Mouse (Mus musculus) right cerebral cortex, postnatal 4 days (tissue): ENCODE measurements around the gene Esyt1.
"Not testable (repeated sequence)": the region's sequence is repeated elsewhere in the genome, so short reads cannot be mapped to it uniquely, and the experiment has no call there.

Experiments used
- DNase-seq: peaks from one replicate; pipeline ENCODE4 v3.0.0-alpha.2; 2022

Esyt1 gene

DNA sequence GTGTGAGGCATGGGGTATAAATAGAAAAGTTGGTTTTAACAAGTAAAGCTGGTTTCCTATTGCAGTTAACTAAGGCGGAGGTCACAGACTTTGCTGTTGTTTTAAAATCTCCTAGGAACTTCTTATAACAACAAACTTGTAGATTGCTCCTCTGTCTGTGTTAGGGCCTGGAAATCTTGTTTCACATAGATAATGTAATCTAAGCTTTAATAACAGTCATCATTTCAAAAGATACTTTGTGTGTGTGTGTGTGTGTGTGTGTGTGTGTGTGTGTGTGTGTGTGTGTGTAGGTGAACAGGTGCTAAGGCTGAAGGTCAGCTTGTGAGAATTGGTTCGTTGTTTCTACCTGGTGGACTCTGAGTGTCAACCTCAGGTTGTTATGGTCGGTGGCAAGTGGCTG is 21.7 kb downstream of the Esyt1 start:
- DNase-seq: no peak

DNA sequence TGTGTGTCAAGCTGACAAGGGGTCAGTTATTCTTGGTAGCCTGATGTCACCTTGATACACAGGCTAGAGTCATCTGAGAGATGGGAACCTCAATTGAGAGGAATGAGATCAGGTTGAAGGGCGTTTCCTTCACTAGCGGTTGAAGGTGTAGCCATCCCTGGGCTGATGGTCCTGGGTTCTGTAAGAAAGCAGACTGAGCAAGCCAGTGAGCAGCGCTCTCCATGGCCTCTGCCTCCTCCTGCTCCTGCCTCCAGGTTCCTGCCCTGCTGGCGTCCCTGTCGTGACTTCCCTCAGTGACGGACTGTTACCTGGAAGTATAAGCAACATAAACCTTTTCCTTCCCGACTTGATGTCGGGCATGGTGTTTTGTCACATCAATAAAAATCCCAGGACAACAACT is 22.1 kb downstream of the Esyt1 start:
- no peak for DNase-seq

DNA sequence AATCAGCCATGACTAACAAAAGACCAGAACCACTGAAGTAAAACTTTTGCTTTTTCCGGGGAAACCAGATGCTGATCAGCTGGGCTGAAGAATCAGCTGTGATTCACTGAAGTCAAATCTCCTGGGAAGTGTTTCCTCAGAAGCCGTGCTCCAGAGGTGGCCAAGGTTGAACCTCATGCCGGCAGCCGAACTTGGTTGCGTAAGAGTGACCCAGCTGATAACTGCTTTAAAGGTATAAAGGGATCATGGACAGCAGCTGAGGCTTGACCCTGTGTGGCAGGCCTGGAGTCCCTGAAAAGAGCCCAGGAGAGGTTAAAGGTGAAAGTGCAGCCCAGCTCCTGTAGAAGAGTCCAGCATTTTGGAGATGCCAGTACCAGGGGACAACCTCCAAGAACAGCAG is 23.3 kb downstream of the Esyt1 start:
- DNase-seq: no peak

DNA sequence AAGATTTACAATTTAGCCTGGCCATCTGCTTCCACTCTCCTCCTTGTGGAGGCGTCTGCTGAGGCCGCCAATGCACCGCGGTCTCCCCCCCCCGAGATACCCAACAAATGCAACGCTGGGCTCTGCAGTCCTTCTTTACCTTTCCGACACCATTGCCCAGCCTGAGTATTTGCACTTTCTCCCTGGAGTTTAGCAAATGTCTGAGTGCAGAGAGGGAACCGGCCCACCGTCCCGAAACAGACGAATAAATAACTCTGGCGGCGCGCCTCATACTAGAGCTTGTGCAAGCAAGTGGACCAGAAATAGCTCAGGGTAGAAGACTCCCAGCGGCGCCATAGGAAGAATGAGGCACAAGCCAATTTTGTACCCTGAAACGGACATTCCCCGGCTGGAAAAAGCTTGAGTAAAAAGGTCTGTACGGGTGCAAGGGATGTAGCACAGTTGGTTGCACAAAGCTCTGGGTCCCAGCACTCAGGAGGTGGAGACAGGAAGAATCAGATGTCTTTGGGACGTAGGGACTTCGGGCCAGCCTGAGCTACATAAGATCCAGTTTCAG is 26.5 kb downstream of the Esyt1 start:
- peak; percentile 65 for DNase-seq

DNA sequence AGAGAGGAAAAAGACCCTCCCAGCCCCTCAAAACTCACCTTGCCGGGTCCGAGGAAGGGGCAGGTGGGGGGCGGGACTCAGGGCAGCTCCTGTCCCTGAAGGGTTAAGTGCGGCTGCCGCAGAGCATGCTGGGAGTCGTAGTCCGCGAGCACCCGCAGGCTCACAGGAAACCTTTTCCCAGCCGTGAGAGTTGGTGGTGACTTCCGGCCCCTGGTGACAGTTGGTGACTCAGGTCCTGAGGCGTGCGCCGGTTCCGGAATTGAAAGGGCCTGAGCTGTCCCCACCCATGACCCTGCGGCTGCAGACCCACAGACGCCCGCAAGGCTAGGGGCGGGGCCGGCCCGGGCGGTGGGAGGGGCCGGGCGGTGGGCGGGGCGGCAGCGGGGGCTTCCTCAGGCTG is 27.1 kb downstream of the Esyt1 start, which contains the start of gene Myl6b:
Gene Myl6b (minus strand): TSS at position 96 of the 400 bp plus-strand sequence.
- DNase-seq: peak; percentile 90

DNA sequence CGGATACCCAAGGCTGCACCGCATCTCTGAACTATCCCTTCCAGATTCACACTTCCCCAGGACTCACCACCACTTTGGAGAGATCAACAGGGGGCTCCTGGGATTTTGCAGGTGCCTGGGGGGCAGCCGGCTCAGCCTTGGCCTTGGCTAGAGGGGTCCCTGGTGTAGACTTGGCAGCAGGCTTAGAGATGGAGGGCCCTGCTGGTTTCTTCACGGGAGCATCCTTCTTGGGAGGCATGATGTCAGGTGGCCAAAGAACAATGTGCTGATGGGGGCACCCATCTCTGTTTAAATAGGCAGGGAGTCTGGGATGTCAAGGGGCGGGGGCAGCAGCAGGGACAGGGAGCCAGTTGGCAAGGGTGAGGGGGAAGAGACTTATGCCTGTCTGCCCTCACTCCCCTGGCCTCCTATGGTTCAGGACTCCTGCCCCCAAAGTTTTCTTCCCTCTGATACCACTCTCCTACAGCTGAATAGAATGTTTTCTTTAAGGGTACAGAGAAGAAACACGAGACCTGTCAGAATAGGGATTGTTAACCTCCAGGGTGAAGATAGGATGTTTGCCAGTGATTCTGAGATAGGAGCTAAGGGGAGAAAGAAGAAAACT is 28.4 kb downstream of the Esyt1 start:
- DNase-seq: no peak

DNA sequence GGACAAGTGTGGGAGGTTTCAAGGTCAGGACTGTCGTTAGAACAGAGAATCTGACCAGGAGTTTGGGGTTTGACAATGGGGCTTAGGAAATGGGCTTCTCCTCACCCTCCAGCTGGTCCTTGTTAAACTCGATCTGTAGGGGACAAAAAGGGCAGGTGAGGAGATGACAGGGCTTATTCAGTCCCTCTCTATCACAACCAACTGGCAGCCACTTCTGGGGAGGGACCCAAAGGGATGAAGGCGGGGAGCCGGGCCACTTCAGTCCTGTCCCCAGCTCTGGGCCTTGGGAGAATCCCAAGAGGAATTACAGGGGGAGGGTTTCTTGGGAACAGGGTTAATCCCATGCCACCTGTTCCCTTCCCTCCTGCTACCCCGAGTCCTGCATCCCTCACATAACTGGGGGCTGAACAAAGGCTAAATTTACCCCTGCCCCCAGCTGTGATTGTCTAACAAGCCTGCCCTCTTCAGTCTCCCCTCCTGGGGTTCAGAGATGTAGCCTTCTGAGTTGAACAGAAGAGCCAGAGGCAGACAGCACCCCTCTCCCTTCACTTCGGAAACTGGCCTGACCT is 29.1 kb downstream of the Esyt1 start:
- DNase-seq: no peak

DNA sequence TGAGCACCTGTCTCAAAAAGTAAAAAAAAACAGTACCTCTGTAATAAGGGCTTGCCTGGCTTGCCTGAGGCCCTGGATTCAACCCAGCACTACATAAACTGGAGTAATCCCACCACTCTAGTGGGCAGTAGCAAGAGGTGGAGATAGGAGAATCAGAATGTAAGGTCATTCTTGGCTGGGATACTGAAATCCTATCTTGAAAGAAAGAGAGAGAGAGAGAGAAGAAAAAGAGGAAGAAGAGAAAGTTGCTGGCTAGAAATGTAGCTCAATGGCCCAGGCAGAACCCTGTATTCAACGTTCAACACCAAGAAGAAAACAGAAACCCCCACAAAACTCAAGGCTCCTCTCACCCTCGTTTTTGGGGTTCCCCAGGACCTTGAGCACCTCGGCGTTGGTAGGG is 29.8 kb downstream of the Esyt1 start:
- no peak for DNase-seq

DNA sequence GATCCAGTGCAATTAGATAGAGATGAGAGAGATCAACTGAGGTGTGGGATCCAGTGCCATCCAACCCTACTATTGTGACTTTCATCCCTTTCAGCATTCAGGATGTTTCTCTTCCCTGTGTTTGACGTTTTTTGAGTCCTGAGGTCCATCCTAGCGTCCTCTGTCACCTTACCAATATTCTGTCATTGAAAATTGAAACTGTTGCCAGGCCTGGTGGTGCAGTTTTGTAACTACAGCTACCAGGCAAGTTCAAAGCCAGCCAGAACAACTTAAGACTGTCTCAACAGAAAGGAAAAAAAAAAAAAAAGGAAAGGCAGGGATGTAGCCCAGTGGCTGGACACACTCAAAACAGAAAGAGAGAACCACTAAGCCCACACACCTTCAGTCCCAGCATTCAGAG is 30.4 kb downstream of the Esyt1 start:
- no peak for DNase-seq

DNA sequence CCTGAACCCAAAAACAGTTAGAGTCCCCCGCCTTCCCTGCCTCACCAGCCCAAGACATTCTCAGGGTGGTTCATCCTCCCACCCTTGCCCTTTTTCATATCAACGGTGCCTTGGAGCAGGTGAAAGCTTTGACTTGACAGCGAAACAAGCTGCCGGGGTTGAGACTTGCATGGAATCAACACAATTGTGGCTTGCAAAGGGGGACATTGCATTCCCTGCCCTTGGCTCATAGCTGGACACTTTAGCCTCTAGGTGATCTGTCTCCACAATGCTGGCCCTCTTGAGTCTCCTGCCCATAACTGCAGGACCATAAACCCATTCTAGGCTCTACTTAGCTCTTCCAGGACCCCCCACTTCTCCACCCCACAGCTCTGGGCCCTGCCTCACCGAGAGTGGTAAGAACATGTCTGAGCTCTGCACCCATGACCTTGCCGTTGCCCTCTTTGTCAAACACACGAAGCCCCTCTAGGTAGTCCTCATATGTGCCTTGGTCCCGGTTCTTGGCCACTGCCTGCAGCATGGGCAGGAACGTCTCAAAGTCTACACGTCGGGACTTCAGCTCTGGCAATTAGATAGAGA is 30.9 kb downstream of the Esyt1 start:
- DNase-seq: no peak

DNA sequence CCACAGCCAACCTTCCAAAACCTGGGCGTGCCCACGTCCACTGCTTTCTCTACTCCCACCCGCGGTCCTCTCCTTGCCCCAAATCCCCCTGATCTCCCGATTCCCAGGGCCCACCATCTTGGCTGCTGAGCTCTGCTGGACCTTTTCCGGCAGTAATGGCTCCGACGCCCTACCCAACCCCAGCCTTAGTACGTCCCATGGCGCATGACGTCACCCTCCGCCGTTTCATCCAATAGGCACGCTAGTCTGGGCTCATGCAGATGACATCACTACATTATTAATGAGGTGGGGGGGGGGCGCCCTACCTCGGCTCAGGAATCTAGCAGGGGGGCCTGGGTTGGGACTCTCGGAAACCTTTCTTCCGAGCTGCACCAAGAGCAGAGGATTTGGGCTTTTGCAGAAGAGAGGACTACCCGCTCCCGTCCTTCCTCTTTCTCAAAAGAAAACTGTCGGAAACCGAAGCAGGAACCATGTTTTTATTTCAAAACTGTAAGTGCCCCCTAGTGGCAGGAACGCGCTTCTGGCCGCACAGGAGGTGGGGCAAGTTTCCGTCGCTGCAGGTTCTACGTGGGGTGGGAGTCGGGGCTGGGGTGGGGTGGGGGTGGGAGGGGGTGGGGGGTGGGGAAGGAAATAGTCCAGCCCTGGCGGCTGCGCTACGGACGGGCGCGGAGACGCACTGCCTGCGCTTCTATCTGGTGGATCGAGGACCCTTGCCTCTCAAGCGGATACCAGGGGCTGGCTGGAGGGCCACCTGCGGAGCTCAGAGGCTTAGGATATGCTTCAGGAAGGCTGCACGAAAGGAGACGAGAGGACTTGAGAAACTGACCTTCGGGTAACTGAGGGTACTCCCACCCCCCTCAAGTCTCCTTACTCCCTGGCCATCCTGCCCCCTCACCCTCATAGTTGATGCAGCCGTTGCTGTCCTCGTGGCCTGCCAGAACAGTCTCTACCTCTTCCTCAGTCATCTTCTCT is 31.7 kb downstream of the Esyt1 start, which contains the start of gene Myl6:
Gene Myl6 (minus strand): TSS at position 451 of the 972 bp plus-strand sequence.
- DNase-seq: peak; percentile 99

DNA sequence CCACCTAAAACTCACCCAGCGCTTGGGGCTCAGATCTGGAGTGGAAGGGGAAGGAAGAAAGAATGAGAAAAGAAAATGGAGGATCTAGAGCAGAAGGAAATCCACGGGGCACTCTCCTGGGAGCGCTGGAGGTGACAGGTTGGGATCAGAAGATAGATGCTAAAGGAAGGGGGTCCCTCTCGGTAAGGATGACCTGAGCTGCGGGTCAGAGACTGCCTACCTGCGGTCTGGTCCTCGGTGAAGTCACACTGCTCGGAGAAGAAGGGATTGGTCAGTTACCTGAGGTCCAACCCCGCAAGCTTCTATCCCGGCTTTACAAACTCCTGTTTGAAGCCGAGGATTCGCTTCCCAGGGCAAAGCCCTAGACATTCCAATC is 32.4 kb downstream of the Esyt1 start:
- no peak for DNase-seq

DNA sequence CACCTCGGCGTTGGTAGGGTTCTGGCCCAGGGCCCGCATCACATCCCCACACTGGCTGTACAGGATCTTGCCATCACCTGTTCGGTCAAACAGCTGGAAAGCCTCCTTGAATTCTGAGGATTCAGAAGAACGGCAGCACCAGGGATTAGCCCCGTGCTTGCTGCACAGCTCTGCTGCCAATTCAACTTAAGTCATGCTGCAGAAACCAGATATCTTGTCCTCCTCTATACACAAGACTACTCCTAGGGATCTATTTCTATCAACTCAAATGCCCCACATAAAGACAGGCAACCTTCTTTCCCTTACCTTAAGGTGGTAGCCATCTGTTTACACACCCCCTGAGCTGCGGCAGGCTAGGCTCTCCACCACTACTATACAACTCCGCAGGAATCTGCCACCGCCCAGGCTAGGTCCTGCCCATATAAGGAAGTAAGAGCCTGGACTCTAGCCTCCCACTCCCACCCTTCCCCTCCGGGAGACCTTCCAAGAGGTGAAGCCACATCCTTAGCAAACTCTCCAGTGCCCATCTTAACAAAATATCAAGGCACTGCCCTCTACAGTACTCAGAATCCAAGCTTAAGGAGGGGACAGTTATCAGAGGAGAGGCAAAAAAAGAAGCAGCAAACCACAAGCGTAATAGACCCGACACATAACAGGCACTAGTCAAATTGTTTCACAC is 32.9 kb downstream of the Esyt1 start:
- peak; percentile 44 for DNase-seq

DNA sequence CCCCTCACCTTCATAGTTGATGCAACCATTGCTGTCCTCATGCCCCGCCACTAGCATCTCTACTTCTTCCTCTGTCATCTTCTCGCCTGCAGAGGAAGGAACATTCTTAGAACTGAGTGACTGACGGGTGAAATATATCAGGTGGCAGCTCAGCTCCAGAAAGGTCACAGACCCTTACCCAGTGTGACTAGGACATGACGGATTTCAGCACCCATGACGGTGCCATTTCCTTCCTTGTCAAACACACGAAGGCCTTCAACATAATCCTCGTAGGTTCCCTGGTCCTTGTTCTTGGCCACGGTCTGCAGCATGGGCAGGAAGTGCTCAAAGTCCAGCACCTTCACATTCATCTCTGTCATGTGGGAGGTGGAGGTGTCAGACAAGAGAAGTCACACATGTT is 33.6 kb downstream of the Esyt1 start:
- not testable (repeated sequence) for DNase-seq

DNA sequence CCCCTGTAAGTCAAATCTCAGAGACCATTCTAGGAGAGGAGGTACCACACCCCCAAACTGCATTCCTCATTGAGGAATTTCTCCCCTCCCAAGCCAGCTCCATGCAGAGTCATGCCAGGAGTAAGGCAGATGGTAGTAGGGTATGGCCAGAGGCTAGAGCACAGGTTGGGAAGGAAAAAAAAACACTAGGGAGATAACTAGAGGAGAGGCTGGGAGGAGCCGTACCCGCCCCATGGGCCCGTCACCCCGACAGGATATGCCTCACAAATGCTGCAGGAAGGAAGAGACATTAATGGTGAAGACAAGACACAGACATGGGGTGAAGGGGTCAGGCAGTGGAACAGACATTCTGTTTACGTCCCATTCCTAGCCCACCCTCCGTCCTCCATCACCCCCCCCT is 34.2 kb downstream of the Esyt1 start:
- no peak for DNase-seq

DNA sequence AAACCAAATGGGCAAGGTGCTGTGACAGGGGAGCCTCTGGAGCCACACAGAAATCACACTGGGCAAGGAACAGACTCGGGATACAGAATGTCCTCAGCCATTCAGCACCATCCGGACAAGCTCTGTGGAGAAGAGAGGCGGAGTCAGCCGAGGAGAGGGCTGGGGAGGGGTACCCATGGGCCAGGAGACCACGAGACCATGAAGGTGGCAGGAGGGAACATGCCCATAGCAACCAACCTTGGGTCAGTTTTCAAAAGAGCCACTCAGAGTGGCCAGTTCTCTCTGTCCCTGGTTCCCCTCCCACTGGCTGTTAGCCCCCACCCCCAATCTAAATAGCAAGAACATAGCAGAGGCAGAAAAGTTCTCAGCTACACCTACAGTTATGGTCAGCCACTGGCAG is 34.8 kb downstream of the Esyt1 start:
- DNase-seq: no peak

DNA sequence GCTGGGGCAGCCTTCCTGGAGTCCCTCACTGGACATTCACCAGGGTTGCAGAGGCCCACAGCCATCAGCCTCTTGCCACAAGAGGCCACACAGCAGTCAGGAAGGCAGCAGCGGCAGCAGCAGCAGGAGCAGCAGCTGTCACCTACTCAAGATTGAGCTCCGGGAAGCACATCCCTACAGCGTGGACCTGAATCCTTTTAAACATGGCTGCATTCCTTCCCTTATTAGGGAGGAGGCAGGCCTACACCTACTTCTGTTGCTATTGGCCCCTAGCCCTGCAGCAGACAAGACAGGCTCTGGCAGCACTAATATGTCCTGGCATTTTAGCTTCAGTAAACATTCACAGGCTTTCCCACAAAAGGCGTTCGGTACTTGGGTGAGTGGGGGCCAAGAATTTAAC is 35.4 kb downstream of the Esyt1 start:
- no peak for DNase-seq

DNA sequence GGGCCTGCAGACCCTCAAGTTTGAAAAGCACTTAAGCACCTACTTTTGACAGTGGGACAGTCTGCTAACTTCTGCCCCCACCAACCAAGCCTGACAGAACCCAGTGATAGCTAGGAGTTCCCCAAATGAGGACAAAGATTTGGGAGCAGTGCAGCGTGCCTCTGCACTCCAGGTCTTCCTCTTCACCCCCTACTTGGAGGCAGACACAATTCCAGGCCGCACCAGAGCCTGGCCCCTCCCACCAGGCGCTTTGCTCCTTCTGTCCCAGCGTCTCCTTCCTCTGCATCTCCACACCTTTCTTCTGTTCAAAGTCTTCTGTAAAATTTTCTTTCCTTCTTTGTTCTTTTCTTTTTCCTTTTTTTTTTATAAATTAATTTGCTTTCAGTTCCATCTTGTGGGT is 35.9 kb downstream of the Esyt1 start:
- no peak for DNase-seq

DNA sequence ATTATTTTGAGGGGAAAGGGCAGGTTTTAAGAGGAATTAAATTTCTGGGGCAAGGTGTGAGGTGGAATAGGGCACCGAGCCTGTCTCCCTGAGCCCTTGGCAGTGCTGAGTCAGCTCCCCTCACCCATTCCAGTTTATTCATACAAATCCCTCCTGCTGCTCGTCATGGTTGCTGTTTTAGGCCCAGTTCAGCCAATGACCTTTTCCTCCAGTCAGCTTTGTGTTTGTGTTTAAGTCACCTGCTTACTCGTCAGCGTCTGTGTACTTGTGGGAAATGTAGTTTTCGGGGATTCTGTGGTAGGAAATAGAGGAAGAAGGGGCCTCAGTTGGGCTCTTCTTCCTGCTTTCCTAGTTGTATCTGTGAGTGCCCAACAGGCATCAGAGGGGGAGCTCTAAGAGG is 36.3 kb downstream of the Esyt1 start:
- DNase-seq: no peak

DNA sequence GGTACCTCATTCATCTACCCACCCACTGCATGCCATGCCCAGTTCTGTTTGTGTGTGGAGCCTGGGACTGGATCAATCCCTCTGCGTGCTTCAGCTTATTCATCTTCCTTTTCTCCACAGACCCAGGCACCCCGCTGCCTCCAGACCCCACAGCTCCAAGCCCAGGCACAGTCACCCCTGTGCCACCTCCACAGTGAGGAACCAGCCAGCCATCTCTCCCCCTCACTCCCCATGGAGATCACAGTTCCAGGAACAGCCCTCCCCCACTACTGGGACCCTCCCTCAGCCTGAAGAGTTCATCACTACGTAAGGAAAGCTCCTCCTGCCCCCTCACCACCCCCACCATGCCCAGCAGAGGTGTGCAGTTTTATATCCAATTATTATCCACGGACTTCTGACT is 36.9 kb downstream of the Esyt1 start:
- no peak for DNase-seq

DNA sequence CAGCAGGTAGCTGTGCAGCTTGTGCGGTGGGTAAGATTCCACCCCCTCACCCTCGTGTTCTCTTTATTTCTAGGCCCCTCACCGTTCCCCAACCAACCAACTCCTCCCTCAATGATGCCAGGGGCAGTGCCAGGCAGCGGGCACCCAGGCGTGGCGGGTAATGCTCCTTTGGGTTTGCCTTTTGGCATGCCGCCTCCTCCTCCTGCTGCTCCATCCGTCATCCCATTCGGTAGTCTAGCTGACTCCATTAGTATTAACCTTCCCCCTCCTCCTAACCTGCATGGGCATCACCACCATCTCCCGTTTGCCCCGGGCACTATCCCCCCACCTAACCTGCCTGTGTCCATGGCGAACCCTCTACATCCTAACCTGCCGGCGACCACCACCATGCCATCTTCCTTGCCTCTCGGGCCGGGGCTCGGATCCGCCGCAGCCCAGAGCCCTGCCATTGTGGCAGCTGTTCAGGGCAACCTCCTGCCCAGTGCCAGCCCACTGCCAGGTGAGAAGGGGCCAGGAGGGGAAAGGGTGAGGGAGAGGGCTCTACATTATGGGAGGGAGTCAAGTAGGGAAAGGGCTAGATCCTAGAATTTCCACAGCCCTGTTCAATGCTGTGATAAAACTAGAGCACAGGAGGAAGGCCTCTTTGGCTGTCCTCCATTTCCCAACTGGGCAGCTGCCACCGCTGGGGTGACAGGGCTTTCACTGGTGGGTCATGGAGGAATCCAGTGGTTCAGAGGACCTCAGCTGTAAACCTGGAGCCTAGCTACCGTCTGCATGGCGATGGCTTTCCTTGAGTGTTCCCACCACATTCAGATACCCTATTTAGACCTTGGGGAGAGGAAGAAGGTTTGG is 37.6 kb downstream of the Esyt1 start:
- no peak for DNase-seq

DNA sequence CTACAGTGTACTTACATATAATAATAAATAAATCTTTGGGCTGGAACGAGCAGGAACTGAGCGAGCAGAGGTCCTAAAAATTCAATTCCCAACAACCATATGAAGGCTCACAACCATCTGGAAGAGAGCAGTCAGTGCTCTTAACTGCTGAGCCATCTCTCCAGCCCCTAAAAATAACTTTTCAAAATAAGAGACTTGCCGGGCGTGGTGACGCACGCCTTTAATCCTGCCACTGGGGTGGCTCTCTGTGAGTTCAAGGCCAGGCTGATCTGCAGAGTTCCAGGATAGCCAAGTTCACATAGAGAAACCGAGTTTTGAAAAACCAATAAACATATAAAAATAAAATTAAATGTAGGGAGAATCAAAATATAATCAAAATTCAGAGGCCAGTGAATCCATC is 39.3 kb downstream of the Esyt1 start:
- DNase-seq: no peak
